Mouse (Mus musculus) hindbrain, embryonic 11.5 days (tissue): Measurements from ENCODE around the gene Sult1c1. TPM values are rescaled to one million over a fixed set of nuclear protein-coding genes. Genes with fewer than 3 reads are reported as not detected.
"Not testable (repeated sequence)": the region's sequence is repeated elsewhere in the genome, so short reads cannot be mapped to it uniquely, and the experiment has no call there.

Experiments used
- ATAC-seq: fragments of 200-750 bp; cut with Nextera tagmentation; 2 replicates; pipeline ENCODE4 v1.8.0; 2017; ENCODE audit warnings: mild to moderate bottlenecking, moderate TSS enrichment, moderate library complexity; ENCODE audit not compliant: low FRiP score
- DNase-seq: peaks from one replicate; pipeline ENCODE4 v3.0.0-alpha.2; 2015; ENCODE audit warnings: low spot score
- H3K27ac ChIP-seq: fragments of 300-500 bp; sonication (generic); 2 replicates; pipeline ENCODE4 v1.5.1; 2014; ENCODE audit warnings: mild to moderate bottlenecking, low read depth, low read length
- H3K27me3 ChIP-seq: fragments of 300-500 bp; sonication (generic); 2 replicates; pipeline ENCODE4 v1.6.1; 2014; ENCODE audit warnings: mild to moderate bottlenecking, low read length, moderate library complexity, mixed read lengths; ENCODE audit not compliant: control insufficient read depth, insufficient read depth
- H3K36me3 ChIP-seq: fragments of 300-500 bp; sonication (generic); 2 replicates; pipeline ENCODE4 v1.6.1; 2014; ENCODE audit warnings: mild to moderate bottlenecking, low read length, moderate library complexity, mixed read lengths; ENCODE audit not compliant: control insufficient read depth, insufficient read depth
- H3K4me1 ChIP-seq: fragments of 300-500 bp; sonication (generic); replicated peaks from 2 replicates; pipeline ENCODE4 v1.6.1; 2014; ENCODE audit warnings: low read length, mixed read lengths; ENCODE audit not compliant: control insufficient read depth, insufficient read depth
- H3K4me2 ChIP-seq: fragments of 300-500 bp; sonication (generic); replicated peaks from 2 replicates; pipeline ENCODE4 v1.6.1; 2014; ENCODE audit warnings: mild to moderate bottlenecking, low read depth, low read length
- H3K4me3 ChIP-seq: fragments of 300-500 bp; sonication (generic); 2 replicates; pipeline ENCODE4 v1.5.1; 2014; ENCODE audit warnings: low read depth, low read length
- H3K9ac ChIP-seq: fragments of 300-500 bp; sonication (generic); 2 replicates; pipeline ENCODE4 v1.6.1; 2014; ENCODE audit warnings: low read depth, low read length
- H3K9me3 ChIP-seq: fragments of 300-500 bp; sonication (generic); 2 replicates; pipeline ENCODE4 v1.6.1; 2016; ENCODE audit warnings: low read length; ENCODE audit not compliant: control insufficient read depth
- WGBS: fragments of 180-500 bp; shearing (Covaris S2); extraction: QIAGEN DNeasy Blood & Tissue Kit; methylation state at CpG from one replicate; pipeline ENCODE4 v1.1.7; 2014; 5-methylcytosine and 5-hydroxymethylcytosine counted together
- polyA plus RNA-seq: library from polyadenylated mRNA; unstranded; fragments of >200 nt; fragmentation: Nextera tagmentation; extraction: Ambion mirVana; gene quantifications from 2 replicates; pipeline ENCODE4 v1.2.1, GENCODE M21; 2014

Sult1c1 gene
- not detected in 2 replicates for polyA plus RNA-seq

DNA sequence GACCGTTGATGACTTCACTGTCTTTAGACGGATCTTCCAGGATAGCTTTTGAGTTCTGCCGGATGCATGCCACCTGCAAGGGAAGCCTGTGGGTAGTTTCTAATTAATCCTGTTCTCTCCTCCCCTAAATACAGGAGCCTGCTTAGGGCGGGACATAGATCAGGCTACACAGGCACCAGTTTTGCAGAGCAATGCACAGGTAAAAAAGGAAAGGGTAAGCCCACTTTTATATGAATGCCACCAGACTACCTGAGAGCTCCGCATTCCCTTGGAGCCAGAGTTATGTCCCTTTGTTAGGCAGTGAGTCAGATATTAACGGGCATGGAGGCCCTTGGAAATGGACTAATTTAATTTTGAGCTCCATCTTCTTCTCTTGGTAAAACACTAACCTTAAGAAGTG is at the start of gene Sult1c1:
Gene Sult1c1 (minus strand): TSS at position 101 of the 400 bp plus-strand sequence.
- H3K27me3 ChIP-seq = no peaks in the 10 kb centered on the region
- no peaks in the 10 kb centered on the region for H3K36me3 ChIP-seq
- no peak for DNase-seq
- no peak within 1 kb of the TSS for H3K4me3 ChIP-seq
- no peak within 1 kb of the TSS for H3K4me2 ChIP-seq
- WGBS = 86% methylated on average over 6 of the region's 6 CpGs
- H3K27ac ChIP-seq = no peak within 1 kb of the TSS
- ATAC-seq = no peak
- H3K9ac ChIP-seq = no peak within 1 kb of the TSS
- H3K9me3 ChIP-seq = no peaks in the 10 kb centered on the region
- no peaks in the 10 kb centered on the region for H3K4me1 ChIP-seq

DNA sequence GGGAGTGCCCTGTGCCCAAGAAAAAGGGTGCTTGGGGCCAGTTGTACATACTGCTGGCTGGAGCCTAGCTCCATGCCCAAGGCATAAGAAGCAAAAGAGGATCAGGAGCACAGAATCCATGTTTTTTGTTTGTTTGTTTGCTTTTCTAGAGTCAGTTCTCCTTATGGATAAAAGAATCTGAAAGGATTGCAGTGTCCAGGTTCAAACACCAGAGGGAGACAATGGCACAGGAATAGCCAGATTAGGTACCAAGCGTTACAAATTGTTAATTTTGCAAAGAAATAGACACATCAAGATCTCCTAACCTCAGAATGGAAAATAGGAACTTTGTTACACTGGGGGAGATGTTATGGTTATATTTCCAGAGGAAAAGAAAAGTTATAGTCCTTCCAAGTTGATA is 23.7 kb upstream of the Sult1c1 start:
- Histone ChIP-seq H3K9ac (no peak overlapping the region), H3K4me1 (no peaks in the 10 kb centered on the region), H3K27ac (no peak overlapping the region), H3K27me3 (no peaks in the 10 kb centered on the region), H3K9me3 (no peaks in the 10 kb centered on the region), H3K4me3 (no peak overlapping the region), H3K4me2 (no peak overlapping the region), H3K36me3 (no peaks in the 10 kb centered on the region)
- 12% methylated on average over 1 of the region's 1 CpGs for WGBS
- DNase-seq (peak; percentile 58), ATAC-seq (0 out of 2 replicates have a peak, but pooled peaks have one; percentile 57)

DNA sequence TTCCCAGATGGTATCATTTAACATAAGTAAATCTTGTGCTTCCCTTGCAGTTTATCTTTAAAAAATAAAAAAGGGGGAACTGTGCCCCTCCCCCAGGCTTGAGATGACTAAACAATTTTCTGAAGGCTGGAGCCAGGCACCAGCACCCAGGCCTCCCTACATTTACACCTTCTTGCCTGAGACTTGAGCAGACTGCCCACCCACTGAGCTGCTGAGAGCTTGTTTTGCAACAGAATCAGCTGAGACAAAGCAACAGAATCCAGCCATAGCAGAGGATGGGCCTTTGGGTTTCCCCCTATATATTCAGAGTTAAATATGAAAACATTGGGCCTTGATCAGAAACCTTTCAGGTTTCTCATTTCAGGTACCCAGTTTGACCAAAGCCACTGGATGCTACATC is 20.7 kb upstream of the Sult1c1 start:
- ATAC-seq = no peak
- H3K27me3 ChIP-seq = no peaks in the 10 kb centered on the region

DNA sequence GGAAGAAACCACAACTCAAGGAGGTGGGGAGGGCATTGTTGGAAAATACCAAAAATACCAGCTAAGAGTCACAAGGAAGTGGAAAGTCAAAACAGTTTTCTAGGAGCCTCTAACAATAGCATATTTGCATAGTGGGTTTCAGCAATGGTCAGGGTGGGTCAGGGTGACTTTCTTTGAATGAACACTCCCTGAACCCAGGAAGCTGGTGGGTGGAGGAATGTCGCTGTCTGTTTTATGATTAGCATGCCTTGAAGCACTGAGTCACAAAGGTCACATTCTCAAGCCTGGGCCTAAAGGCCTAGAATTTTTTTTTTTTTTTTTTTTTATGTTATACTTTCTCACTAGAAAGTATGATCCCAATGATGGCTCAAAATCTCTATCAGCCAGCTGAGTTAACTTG is 20.1 kb upstream of the Sult1c1 start:
- not testable (repeated sequence) for DNase-seq, H3K27ac ChIP-seq, H3K9ac ChIP-seq, ATAC-seq, H3K36me3 ChIP-seq, H3K4me3 ChIP-seq, H3K4me2 ChIP-seq, H3K27me3 ChIP-seq, H3K9me3 ChIP-seq, H3K4me1 ChIP-seq
- WGBS = 47% methylated on average over 1 of the region's 1 CpGs

More for the DNA sequence above, 20.7 kb upstream of the Sult1c1 start:
- no peak for DNase-seq
- no peaks in the 10 kb centered on the region for H3K4me1 ChIP-seq
- no peak overlapping the region for H3K27ac ChIP-seq
- H3K36me3 ChIP-seq = no peaks in the 10 kb centered on the region
- H3K4me2 ChIP-seq = no peak overlapping the region
- H3K9me3 ChIP-seq = no peaks in the 10 kb centered on the region
- no peak overlapping the region for H3K9ac ChIP-seq
- no peak overlapping the region for H3K4me3 ChIP-seq

GRCm38 (mm10) chr17:54003522-54003921 is 13.0 kb upstream of the Sult1c1 start:
- Histone ChIP-seq H3K27ac (no peak overlapping the region), H3K36me3 (no peaks in the 10 kb centered on the region), H3K9ac (no peak overlapping the region), H3K27me3 (no peaks in the 10 kb centered on the region), H3K4me2 (no peak overlapping the region), H3K4me3 (no peak overlapping the region), H3K9me3 (no peaks in the 10 kb centered on the region), H3K4me1 (no peaks in the 10 kb centered on the region)
- WGBS = 81% methylated on average over 4 of the region's 4 CpGs
- DNase-seq (no peak), ATAC-seq (no peak)

DNA sequence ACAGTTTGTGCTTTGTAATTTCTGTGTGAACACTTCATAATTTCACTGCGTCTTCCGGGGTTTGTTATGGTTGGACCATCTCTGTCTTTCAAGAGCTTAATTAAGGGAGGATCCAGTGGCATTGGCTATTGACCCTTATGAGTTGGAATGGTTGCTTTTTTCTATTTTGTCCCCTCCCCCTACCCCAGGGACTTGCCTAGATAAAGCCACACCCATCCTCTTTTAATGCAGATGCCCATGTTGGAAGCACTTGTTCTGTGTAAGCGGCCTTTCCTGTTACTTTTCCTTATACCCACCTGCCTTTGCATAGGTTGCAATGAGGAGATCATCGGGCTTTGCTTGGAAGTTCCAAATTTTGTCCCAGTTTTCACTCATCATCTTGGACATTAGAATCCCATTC is 16.9 kb downstream of the Sult1c1 start:
- no peak overlapping the region for H3K4me3 ChIP-seq
- no peak overlapping the region for H3K9ac ChIP-seq
- DNase-seq (no peak), ATAC-seq (no peak)
- H3K4me1 ChIP-seq = no peaks in the 10 kb centered on the region
- H3K27me3 ChIP-seq = no peaks in the 10 kb centered on the region
- 87% methylated on average over 4 of the region's 4 CpGs for WGBS
- H3K27ac ChIP-seq = no peak overlapping the region
- H3K4me2 ChIP-seq = no peak overlapping the region
- no peaks in the 10 kb centered on the region for H3K36me3 ChIP-seq
- no peaks in the 10 kb centered on the region for H3K9me3 ChIP-seq

DNA sequence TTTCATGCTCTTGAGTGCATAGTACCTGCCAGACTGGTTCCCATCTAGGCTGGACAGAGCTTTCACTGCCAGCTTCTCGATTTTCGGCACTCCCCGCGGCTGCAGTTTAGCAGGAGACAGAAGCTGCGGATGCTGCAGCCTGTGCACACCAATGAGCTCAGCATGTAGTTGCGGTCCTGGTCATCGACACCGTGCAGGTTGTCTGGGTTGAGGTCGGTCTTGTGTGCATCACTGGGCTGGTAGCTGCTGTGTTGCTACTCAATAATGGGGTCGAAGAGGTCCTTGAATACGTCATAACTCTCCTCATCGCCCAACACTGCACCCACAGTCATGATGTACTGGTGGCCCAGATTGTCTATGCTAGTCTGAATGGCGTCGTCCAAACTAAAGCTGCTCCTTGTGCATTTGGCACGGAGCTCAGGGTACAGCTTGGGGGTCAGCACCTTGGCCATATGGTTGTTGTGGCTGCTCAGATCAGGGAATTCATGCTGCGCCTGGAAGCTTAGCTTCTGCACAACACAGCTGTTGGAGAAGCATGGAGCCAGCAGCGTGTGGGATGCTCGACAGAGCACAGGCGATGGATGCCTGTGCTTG is 48.8 kb downstream of the Sult1c1 start:
- no peaks in the 10 kb centered on the region for H3K36me3 ChIP-seq
- no peak for DNase-seq
- no peak overlapping the region for H3K9ac ChIP-seq
- no peaks in the 10 kb centered on the region for H3K9me3 ChIP-seq
- H3K27ac ChIP-seq = no peak overlapping the region
- no peak overlapping the region for H3K4me2 ChIP-seq
- ATAC-seq = no peak
- H3K27me3 ChIP-seq = no peaks in the 10 kb centered on the region
- no peaks in the 10 kb centered on the region for H3K4me1 ChIP-seq
- no peak overlapping the region for H3K4me3 ChIP-seq
- 89% methylated on average over 19 of the region's 19 CpGs for WGBS

DNA sequence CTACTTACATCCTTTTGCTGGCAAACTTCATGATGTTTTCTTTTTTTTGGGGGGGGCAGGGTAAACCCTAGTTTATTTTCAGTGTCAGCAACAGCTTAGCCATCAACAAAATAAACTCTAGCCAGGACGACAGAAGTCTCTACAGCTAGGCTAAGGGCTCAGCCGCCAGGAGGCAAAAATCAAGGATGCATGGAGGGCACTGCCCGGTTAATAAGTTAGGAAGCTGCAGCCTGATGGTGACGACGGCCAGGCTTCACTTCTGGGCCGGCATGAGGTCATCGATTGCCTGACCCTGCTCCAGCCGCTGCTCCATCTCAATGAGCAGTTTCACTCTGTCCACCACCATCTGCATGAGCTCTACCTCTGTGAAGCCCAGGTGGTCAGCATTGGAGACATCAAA is 49.7 kb downstream of the Sult1c1 start:
- DNase-seq = no peak
- Histone ChIP-seq H3K9ac (no peak overlapping the region), H3K36me3 (no peaks in the 10 kb centered on the region), H3K27me3 (no peaks in the 10 kb centered on the region), H3K4me2 (no peak overlapping the region), H3K27ac (no peak overlapping the region), H3K4me1 (no peaks in the 10 kb centered on the region), H3K9me3 (no peaks in the 10 kb centered on the region), H3K4me3 (no peak overlapping the region)
- WGBS = 90% methylated on average over 8 of the region's 8 CpGs
- no peak for ATAC-seq
